Mouse (Mus musculus): ENCODE data around the gene Ano6. TPM values are rescaled to one million over a fixed set of nuclear protein-coding genes. Genes with fewer than 3 reads are reported as not detected.

Gene Ano6
- polyA plus RNA-seq, 1 experiment from 2014 or later = 30.8 TPM

DNA sequence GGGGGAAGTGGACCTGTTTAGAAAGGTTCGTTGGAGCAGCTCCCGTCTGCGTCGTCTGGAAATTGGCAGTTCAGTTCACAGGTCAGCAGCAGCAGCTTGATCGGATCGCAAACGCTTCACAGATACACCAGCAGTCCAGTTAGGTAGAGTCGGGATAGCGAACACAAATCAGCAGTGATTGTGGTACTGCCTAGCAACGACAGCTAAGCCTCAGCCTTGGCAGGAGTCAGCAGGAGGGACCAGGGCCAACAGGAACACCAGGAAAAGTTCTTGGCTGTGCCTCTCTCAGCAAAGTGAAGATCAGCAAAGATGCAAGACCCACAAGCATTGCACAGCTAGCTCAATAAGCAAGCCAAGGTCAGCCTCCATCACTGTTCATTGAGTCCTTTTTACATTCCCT is 116.7 kb downstream of the Ano6 start:
- ATAC-seq (ENCODE audit: low FRiP score) (no peak), DNase-seq (ENCODE audit: low spot score, missing footprints) (no peak)
- Histone ChIP-seq H3K4me1 (ENCODE audit: control insufficient read depth, insufficient read depth, low read length) (no peaks in the 10 kb centered on the region), H3K9me3 (ENCODE audit: control insufficient read depth, low read length) (no peaks in the 10 kb centered on the region), H3K4me2 (no peak overlapping the region), H3K27me3 (ENCODE audit: control insufficient read depth, insufficient read depth, low read length) (no peaks in the 10 kb centered on the region), H3K27ac (ENCODE audit: low read depth, low read length) (no peak overlapping the region), H3K36me3 (ENCODE audit: control insufficient read depth, insufficient read depth, low read length) (no peaks in the 10 kb centered on the region), H3K9ac (ENCODE audit: low read length) (no peak overlapping the region), H3K4me3 (ENCODE audit: low read depth, low read length) (no peak overlapping the region)
- 91% methylated on average over 10 of the region's 10 CpGs for WGBS

DNA sequence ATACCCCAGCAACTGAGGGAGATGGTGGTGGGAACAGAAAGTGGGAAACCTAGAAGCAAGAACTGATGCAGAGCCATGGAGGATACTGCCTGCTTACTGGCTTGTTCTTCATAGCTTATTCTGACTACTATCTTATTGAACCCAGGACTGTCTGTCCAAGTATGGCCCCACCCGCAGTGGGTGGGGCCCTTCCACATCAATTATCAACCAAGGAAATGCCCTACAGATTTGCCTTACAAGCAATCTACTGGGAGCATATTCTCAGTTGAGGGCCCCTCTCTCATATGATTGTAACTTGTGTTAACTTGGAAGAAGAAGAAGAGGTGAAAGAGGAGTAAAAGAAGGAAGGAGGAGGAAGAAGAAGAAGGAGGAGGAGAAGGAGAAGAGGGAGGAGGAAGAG is 117.3 kb downstream of the Ano6 start:
- DNase-seq (ENCODE audit: low spot score, missing footprints) = no peak

DNA sequence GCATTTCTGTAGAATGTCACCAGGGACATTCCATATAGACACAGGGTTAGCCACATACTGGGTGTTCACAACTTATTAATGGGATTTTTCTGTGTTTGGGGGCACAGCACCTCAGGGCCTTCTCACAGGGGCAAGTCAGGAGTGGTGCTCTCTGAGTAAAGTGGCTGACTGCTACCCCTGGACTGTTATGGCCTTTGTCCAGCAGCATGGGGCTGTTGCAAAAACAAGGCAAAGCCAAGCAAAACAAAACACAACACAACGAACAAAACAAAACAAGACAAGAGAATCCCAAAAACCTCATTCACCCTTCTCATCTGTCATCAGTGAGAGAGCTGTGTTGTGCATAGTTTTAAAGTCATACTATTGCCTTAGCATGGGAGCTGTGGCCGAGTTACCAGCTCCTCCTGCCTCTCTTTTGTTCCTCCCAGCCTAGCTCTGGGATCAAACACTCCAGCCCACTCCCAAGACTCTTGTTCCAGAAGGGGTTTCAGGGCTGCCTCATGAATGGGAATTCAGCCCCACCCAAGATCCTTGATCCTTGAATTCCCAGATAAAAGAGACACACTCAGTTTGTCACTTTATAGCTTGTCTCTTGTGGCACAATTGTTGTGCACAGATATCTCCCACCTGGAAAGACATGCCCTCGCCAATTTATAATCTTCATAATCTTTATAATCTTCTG is 119.6 kb downstream of the Ano6 start:
- Histone ChIP-seq H3K36me3 (ENCODE audit: control insufficient read depth, insufficient read depth, low read length) (no peaks in the 10 kb centered on the region), H3K9me3 (ENCODE audit: control insufficient read depth, low read length) (no peaks in the 10 kb centered on the region), H3K4me2 (no peak overlapping the region), H3K4me3 (ENCODE audit: low read depth, low read length) (no peak overlapping the region), H3K4me1 (ENCODE audit: control insufficient read depth, insufficient read depth, low read length) (no peaks in the 10 kb centered on the region), H3K27me3 (ENCODE audit: control insufficient read depth, insufficient read depth, low read length) (no peaks in the 10 kb centered on the region), H3K9ac (ENCODE audit: low read length) (no peak overlapping the region), H3K27ac (ENCODE audit: low read depth, low read length) (no peak overlapping the region)
- no peak for ATAC-seq (ENCODE audit: low FRiP score)
- WGBS = 66% methylated on average over 3 of the region's 3 CpGs
- DNase-seq (ENCODE audit: low spot score, missing footprints) = no peak

More for the DNA sequence above, 117.3 kb downstream of the Ano6 start:
- WGBS = 91% methylated on average over 1 of the region's 1 CpGs
- Histone ChIP-seq H3K4me2 (no peak overlapping the region), H3K27ac (ENCODE audit: low read depth, low read length) (no peak overlapping the region), H3K9ac (ENCODE audit: low read length) (no peak overlapping the region), H3K9me3 (ENCODE audit: control insufficient read depth, low read length) (no peaks in the 10 kb centered on the region), H3K4me3 (ENCODE audit: low read depth, low read length) (no peak overlapping the region), H3K36me3 (ENCODE audit: control insufficient read depth, insufficient read depth, low read length) (no peaks in the 10 kb centered on the region), H3K27me3 (ENCODE audit: control insufficient read depth, insufficient read depth, low read length) (no peaks in the 10 kb centered on the region), H3K4me1 (ENCODE audit: control insufficient read depth, insufficient read depth, low read length) (no peaks in the 10 kb centered on the region)
- ATAC-seq (ENCODE audit: low FRiP score) = no peak

DNA sequence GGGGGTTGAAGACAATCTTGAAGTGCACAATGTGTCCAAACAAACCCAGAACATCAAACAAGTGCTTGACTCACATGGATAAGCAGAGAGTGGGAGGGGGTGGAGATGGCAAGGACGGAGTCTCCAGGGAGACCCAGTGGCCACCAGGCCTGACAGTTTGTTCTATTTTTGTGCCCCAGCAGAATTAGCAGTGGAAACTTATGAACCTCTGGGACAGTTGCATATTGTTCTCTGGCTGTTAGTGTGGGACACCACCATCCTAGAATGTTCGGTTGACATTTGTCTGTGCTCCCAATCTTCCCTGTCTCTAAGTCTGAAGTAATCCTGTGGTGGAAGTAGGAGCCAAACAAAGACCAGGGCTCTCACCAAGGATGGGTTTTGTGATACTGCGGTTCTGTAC is 124.3 kb downstream of the Ano6 start:
- no peak overlapping the region for H3K4me3 ChIP-seq (ENCODE audit: low read depth, low read length)
- H3K4me2 ChIP-seq = no peak overlapping the region
- WGBS = 82% methylated on average over 3 of the region's 3 CpGs
- H3K9me3 ChIP-seq (ENCODE audit: control insufficient read depth, low read length) = no peaks in the 10 kb centered on the region
- no peaks in the 10 kb centered on the region for H3K4me1 ChIP-seq (ENCODE audit: control insufficient read depth, insufficient read depth, low read length)
- DNase-seq (ENCODE audit: low spot score, missing footprints) = no peak
- no peak overlapping the region for H3K9ac ChIP-seq (ENCODE audit: low read length)
- H3K27ac ChIP-seq (ENCODE audit: low read depth, low read length) = no peak overlapping the region
- ATAC-seq (ENCODE audit: low FRiP score) = no peak
- H3K36me3 ChIP-seq (ENCODE audit: control insufficient read depth, insufficient read depth, low read length) = peaks cover 3% of the 10 kb centered on the region; the same call in 1 of the 2 replicates
- H3K27me3 ChIP-seq (ENCODE audit: control insufficient read depth, insufficient read depth, low read length) = no peaks in the 10 kb centered on the region

DNA sequence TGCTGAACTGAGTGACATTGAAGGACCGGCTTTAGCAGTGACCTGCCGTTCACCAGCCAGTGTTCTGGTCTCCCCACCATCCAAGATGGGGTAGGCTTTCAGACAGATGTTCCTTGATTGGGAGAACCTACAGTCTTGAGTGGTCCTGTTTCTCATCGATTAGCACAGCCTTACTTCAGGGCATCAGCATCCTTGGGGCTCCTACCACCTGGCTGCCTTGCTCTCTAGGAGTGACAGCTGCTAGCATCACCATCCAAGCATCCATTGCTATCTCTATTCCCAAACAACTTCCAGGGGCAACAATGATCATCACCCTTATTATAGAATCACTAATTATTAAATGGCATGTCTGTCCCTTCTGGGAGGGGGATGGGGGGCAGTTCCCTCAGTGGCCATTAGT is 124.8 kb downstream of the Ano6 start:
- H3K36me3 ChIP-seq (ENCODE audit: control insufficient read depth, insufficient read depth, low read length) = peaks cover 3% of the 10 kb centered on the region; the same call in 1 of the 2 replicates
- H3K9me3 ChIP-seq (ENCODE audit: control insufficient read depth, low read length) = no peaks in the 10 kb centered on the region
- no peak overlapping the region for H3K4me3 ChIP-seq (ENCODE audit: low read depth, low read length)
- WGBS = 85% methylated on average over 3 of the region's 3 CpGs
- no peak overlapping the region for H3K27ac ChIP-seq (ENCODE audit: low read depth, low read length)
- H3K4me1 ChIP-seq (ENCODE audit: control insufficient read depth, insufficient read depth, low read length) = no peaks in the 10 kb centered on the region
- no peaks in the 10 kb centered on the region for H3K27me3 ChIP-seq (ENCODE audit: control insufficient read depth, insufficient read depth, low read length)
- no peak overlapping the region for H3K4me2 ChIP-seq
- DNase-seq (ENCODE audit: low spot score, missing footprints) (no peak), ATAC-seq (ENCODE audit: low FRiP score) (no peak)
- H3K9ac ChIP-seq (ENCODE audit: low read length) = no peak overlapping the region

DNA sequence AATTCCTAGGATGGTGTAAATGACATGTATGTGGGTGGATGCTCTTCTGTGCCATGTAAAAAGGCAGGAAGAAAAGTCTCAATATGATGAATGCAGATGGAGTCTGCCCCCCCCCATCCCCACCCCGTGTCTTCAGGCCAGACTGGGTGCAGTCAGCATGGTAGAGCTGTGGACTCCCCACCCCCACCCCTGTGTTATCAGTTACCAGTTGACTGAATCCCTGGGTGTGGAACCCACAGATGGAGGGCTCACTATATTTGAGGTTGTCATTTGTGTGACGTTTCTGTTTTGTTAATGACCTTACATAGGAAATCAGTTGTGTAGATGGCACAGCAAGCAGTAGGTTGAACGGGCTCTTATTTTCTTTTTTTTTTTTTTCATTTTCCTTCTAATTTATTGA is 126.7 kb downstream of the Ano6 start:
- no peak overlapping the region for H3K4me2 ChIP-seq
- H3K27me3 ChIP-seq (ENCODE audit: control insufficient read depth, insufficient read depth, low read length) = no peaks in the 10 kb centered on the region
- no peaks in the 10 kb centered on the region for H3K4me1 ChIP-seq (ENCODE audit: control insufficient read depth, insufficient read depth, low read length)
- 85% methylated on average over 3 of the region's 3 CpGs for WGBS
- peaks cover 3% of the 10 kb centered on the region; the same call in 1 of the 2 replicates for H3K36me3 ChIP-seq (ENCODE audit: control insufficient read depth, insufficient read depth, low read length)
- DNase-seq (ENCODE audit: low spot score, missing footprints) = no peak
- ATAC-seq (ENCODE audit: low FRiP score) = no peak
- no peak overlapping the region for H3K9ac ChIP-seq (ENCODE audit: low read length)
- no peak overlapping the region for H3K27ac ChIP-seq (ENCODE audit: low read depth, low read length)
- no peak overlapping the region for H3K4me3 ChIP-seq (ENCODE audit: low read depth, low read length)
- no peaks in the 10 kb centered on the region for H3K9me3 ChIP-seq (ENCODE audit: control insufficient read depth, low read length)

DNA sequence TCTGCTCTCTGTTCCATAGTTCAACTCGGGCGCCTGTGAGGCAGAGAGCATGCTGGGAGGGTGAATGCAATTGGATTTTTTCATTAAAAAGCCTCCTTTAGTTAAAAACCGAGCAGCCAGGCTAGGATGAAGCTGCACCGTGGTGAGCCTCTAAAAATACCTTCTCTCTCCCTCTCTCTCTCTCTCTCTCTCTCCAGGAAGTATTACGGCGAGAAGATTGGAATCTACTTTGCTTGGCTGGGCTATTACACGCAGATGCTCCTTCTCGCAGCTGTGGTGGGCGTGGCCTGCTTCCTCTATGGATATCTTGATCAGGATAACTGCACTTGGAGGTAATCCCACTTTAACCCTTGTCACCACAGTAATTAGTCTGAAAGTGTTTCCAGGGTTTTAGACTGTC is 129.4 kb downstream of the Ano6 start:
- Histone ChIP-seq H3K36me3 (ENCODE audit: control insufficient read depth, insufficient read depth, low read length) (peaks cover 3% of the 10 kb centered on the region; the same call in 1 of the 2 replicates), H3K4me1 (ENCODE audit: control insufficient read depth, insufficient read depth, low read length) (no peaks in the 10 kb centered on the region), H3K4me3 (ENCODE audit: low read depth, low read length) (no peak overlapping the region), H3K9me3 (ENCODE audit: control insufficient read depth, low read length) (no peaks in the 10 kb centered on the region), H3K4me2 (no peak overlapping the region), H3K9ac (ENCODE audit: low read length) (no peak overlapping the region), H3K27ac (ENCODE audit: low read depth, low read length) (no peak overlapping the region), H3K27me3 (ENCODE audit: control insufficient read depth, insufficient read depth, low read length) (no peaks in the 10 kb centered on the region)
- ATAC-seq (ENCODE audit: low FRiP score) = no peak
- WGBS = 69% methylated on average over 9 of the region's 9 CpGs
- DNase-seq (ENCODE audit: low spot score, missing footprints) = no peak

DNA sequence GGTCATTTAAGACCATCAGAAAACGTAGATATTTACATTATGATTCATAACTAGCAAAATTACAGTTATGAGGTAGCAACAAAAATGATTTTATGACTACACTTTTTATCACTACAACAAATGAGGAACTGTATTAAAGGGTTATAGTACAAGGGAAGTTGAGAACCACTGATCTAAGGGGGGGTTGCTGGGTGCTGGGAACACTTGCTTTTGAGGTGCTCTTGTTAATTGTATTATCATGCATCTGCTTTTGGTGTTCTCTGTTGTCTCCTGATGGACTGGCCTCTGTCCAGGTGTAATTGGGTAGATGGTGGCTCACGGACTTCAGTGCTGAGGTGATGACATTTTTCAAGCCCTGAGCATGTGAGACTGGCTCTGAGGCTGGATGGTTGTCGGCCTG is 130.4 kb downstream of the Ano6 start:
- H3K36me3 ChIP-seq (ENCODE audit: control insufficient read depth, insufficient read depth, low read length) = no peaks in the 10 kb centered on the region; the same call in 1 of the 2 replicates
- 85% methylated on average over 3 of the region's 3 CpGs for WGBS
- H3K27me3 ChIP-seq (ENCODE audit: control insufficient read depth, insufficient read depth, low read length) = no peaks in the 10 kb centered on the region
- ATAC-seq (ENCODE audit: low FRiP score) (no peak), DNase-seq (ENCODE audit: low spot score, missing footprints) (no peak)
- no peaks in the 10 kb centered on the region for H3K9me3 ChIP-seq (ENCODE audit: control insufficient read depth, low read length)
- no peak overlapping the region for H3K27ac ChIP-seq (ENCODE audit: low read depth, low read length)
- H3K4me1 ChIP-seq (ENCODE audit: control insufficient read depth, insufficient read depth, low read length) = no peaks in the 10 kb centered on the region
- no peak overlapping the region for H3K4me3 ChIP-seq (ENCODE audit: low read depth, low read length)
- H3K9ac ChIP-seq (ENCODE audit: low read length) = no peak overlapping the region
- no peak overlapping the region for H3K4me2 ChIP-seq

DNA sequence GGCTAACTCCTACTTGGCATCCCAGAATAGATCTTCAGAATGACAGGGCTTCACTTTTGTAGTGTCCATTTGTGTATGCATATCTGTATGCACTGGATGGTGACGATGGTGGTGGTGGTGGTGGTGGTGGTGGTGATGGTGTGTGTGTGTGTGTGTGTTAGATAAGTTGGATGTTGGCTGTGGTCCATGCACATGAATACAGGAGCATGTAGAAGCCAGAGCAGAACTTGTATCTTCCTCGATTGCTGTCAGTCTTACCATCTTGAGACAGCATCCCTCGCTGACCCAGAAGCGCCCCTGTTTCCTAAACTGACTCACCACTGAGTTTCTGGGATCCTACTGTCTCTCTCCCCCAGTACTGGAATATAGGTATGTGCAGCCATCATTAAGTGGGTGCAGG is 131.0 kb downstream of the Ano6 start:
- DNase-seq (ENCODE audit: low spot score, missing footprints) (no peak), ATAC-seq (ENCODE audit: low FRiP score) (no peak)
- Histone ChIP-seq H3K27me3 (ENCODE audit: control insufficient read depth, insufficient read depth, low read length) (no peaks in the 10 kb centered on the region), H3K9ac (ENCODE audit: low read length) (no peak overlapping the region), H3K27ac (ENCODE audit: low read depth, low read length) (no peak overlapping the region), H3K4me3 (ENCODE audit: low read depth, low read length) (no peak overlapping the region), H3K4me2 (no peak overlapping the region), H3K9me3 (ENCODE audit: control insufficient read depth, low read length) (no peaks in the 10 kb centered on the region), H3K4me1 (ENCODE audit: control insufficient read depth, insufficient read depth, low read length) (no peaks in the 10 kb centered on the region), H3K36me3 (ENCODE audit: control insufficient read depth, insufficient read depth, low read length) (no peaks in the 10 kb centered on the region)
- 91% methylated on average over 4 of the region's 4 CpGs for WGBS
